Mouse (Mus musculus): ENCODE measurements around the gene Pank1.

DNA sequence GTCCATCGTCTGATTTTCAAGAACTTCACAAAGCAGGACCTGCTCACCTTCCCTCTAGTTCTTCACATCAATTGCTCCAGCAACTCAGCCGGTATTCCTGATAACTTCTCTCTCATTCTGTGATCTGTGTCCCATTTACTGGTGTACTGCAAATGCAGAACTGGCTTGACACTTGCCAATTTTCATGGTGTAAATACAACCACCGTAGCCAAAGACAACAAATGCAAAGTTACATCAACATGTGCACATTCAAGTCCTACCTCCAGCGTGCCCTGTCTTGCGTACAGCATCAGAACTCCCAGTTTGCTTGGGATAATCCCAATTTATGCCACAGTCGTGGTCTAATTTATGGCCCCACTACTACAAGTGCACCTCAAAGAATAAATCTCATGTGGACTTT lies 15.5 kb downstream of the Pank1 start:
- TF ChIP-seq POLR2A (IDR thresholded peaks at IDR 0.05; ENCODE audit: low read depth, low read length): no peak
- no peak for TF ChIP-seq TCF12 (IDR thresholded peaks at IDR 0.05; ENCODE audit: low read depth, low read length)
- no peak for TF ChIP-seq CTCF (conservative IDR thresholded peaks at IDR 0.05 in 1 of 2, IDR thresholded peaks at IDR 0.05 in 1 of 2; ENCODE audit: low read depth in 2 of 2, low read length in 2 of 2)

Data from CH12.LX (cell line).